In genomic region chr1:83277044-83277443, GRCm38 (mm10) we compare ENCODE assay signal across 8 mouse cellular contexts.
DNase-seq lines count a peak whose midpoint lies in the region; ATAC-seq and TF ChIP-seq lines count a peak whose summit lies in the region.

No protein-coding gene starts in this region.

- H3K4me3 ChIP-seq in forebrain, embryonic 12.5 days (replicated peaks), result no peak overlapping the region
- H3K4me3 ChIP-seq in forebrain, embryonic 11.5 days (ENCODE audit: low read depth, low read length), result no peak overlapping the region
- H3K4me3 ChIP-seq in left cerebral cortex, adult 2 months, result no peak overlapping the region

- no peak for TF ChIP-seq CTCF in brain, embryonic 14.5 days (IDR thresholded peaks at IDR 0.05; ENCODE audit: borderline replicate concordance, extremely low read depth, insufficient read depth, insufficient read length)
- TF ChIP-seq CTCF in left cerebral cortex, adult 2 months (IDR thresholded peaks at IDR 0.05), result no peak

- H3K27me3 ChIP-seq in forebrain, embryonic 12.5 days, result no peaks in the 10 kb centered on the region
- H3K27me3 ChIP-seq in forebrain, embryonic 11.5 days (ENCODE audit: control insufficient read depth, insufficient read depth, low read length), result no peaks in the 10 kb centered on the region

- H3K4me2 ChIP-seq in forebrain, embryonic 12.5 days, result no peak overlapping the region
- no peak overlapping the region for H3K4me2 ChIP-seq in forebrain, embryonic 11.5 days (ENCODE audit: low read depth, low read length, severe bottlenecking)

- H3K36me3 ChIP-seq in forebrain, embryonic 12.5 days (replicated peaks), result no peaks in the 10 kb centered on the region
- no peaks in the 10 kb centered on the region for H3K36me3 ChIP-seq in forebrain, embryonic 11.5 days (ENCODE audit: control insufficient read depth, insufficient read depth, low read length)

- ATAC-seq in forebrain, embryonic 12.5 days (ENCODE audit: low FRiP score), result peak; percentile 61; the same call in 1 of the 2 replicates
- no peak for ATAC-seq in forebrain, embryonic 11.5 days (replicated peaks; ENCODE audit: low FRiP score)
- ATAC-seq in erythroid progenitor cell, adult 5-6 weeks (replicated peaks; ENCODE audit: low FRiP score, poor library complexity, severe bottlenecking), result no peak

- H3K9ac ChIP-seq in forebrain, embryonic 12.5 days, result no peak overlapping the region
- no peak overlapping the region for H3K9ac ChIP-seq in forebrain, embryonic 11.5 days (ENCODE audit: low read length)

- no peak for TF ChIP-seq POLR2A in brain, embryonic 14.5 days (IDR thresholded peaks at IDR 0.05; ENCODE audit: borderline replicate concordance, extremely low read depth, insufficient read depth, insufficient read length, poor library complexity, severe bottlenecking)

- H3K27ac ChIP-seq in forebrain, embryonic 12.5 days, result no peak overlapping the region
- no peak overlapping the region for H3K27ac ChIP-seq in forebrain, embryonic 11.5 days (ENCODE audit: low read depth, low read length)
- H3K27ac ChIP-seq in left cerebral cortex, adult 2 months, result peak overlapping the region; percentile 45; the same call in 1 of the 2 replicates

- intact Hi-C loops in left cerebral cortex, adult 2 months (cut with DNase I), result no loop called here

- no peaks in the 10 kb centered on the region for H3K4me1 ChIP-seq in forebrain, embryonic 12.5 days
- no peaks in the 10 kb centered on the region for H3K4me1 ChIP-seq in forebrain, embryonic 11.5 days (replicated peaks; ENCODE audit: control insufficient read depth, insufficient read depth, low read length)

- WGBS in forebrain, embryonic 12.5 days, result 74% methylated on average over 11 of the region's 11 CpGs
- WGBS in forebrain, embryonic 11.5 days, result 85% methylated on average over 11 of the region's 11 CpGs

- no peaks in the 10 kb centered on the region for H3K9me3 ChIP-seq in forebrain, embryonic 12.5 days
- no peaks in the 10 kb centered on the region for H3K9me3 ChIP-seq in forebrain, embryonic 11.5 days (ENCODE audit: control insufficient read depth, low read length)

- no peak for DNase-seq in forebrain, embryonic 11.5 days (ENCODE audit: low spot score)
- peak; percentile 92 for DNase-seq in brain, embryonic 14.5 days (ENCODE audit: low read depth)
- DNase-seq in frontal cortex, adult 2 months (ENCODE audit: extremely low spot score in 1 of 2, low spot score in 1 of 2), result peak; percentile 62 to 85
- peak; percentile 53 to 66 for DNase-seq in left cerebral cortex, adult 2 months (ENCODE audit: extremely low spot score in 1 of 2, low spot score in 2 of 2)
- DNase-seq in lung, postnatal 25 days (ENCODE audit: low spot score), result no peak
- no peak for DNase-seq in kidney, postnatal 25 days

Comparison
In these comparisons a context has a peak if more than half of its experiments do, and no peak if none do; other contexts are left out.
1. DNase-seq: peak in brain, embryonic 14.5 days (single experiment), frontal cortex, adult 2 months (2 of 2) and left cerebral cortex, adult 2 months (2 of 2); none in forebrain, embryonic 11.5 days (single experiment), lung, postnatal 25 days (single experiment) and kidney, postnatal 25 days (0 of 2).